Mouse (Mus musculus): ENCODE data around the gene Nxph1. TPM values are rescaled to one million over a fixed set of nuclear protein-coding genes. Genes with fewer than 3 reads are reported as not detected.

The Nxph1 gene
- polyA plus RNA-seq (2012; rRNA removed; ENCODE audit: low replicate concordance) = not detected in 2 replicates

GRCm38 (mm10) chr6:8948131-8948470 lies at the start of gene Nxph1:
TSS of gene Nxph1 (plus strand) at chr6:8948431.

Other genes starting within 250 kb of the Nxph1 start
- 0.64 and 6.3 TPM in 2 replicates for gene Ica1, start 169.9 kb upstream of the Nxph1 start, polyA plus RNA-seq (2012; rRNA removed; ENCODE audit: low replicate concordance)